Mouse (Mus musculus): Measurements from ENCODE around the gene Fut2.
"Not testable (repeated sequence)": the region's sequence is repeated elsewhere in the genome, so short reads cannot be mapped to it uniquely, and the experiment has no call there.

The Fut2 gene

GRCm38 (mm10) chr7:45677627-45678295 lies 11.6 kb upstream of the Fut2 start:
- peak in 1 of 2 experiments; percentile 56 for DNase-seq (ENCODE audit: inconsistent age in 2 of 2, low spot score in 1 of 2)

- no peak for DNase-seq (ENCODE audit: inconsistent age in 2 of 2, low spot score in 1 of 2)
Observed at GRCm38 (mm10) chr7:45668921-45669320, 2.7 kb upstream of the Fut2 start.

- DNase-seq (ENCODE audit: inconsistent age in 2 of 2, low spot score in 1 of 2), result no peak
Observed at GRCm38 (mm10) chr7:45667761-45668160, 1.6 kb upstream of the Fut2 start.

GRCm38 (mm10) chr7:45665303-45666138 lies 673 bp downstream of the Fut2 start:
- DNase-seq (ENCODE audit: inconsistent age in 2 of 2, low spot score in 1 of 2), result peak in 1 of 2 experiments; percentile 43

GRCm38 (mm10) chr7:45661702-45662101 lies 4.5 kb downstream of the Fut2 start:
- DNase-seq (ENCODE audit: inconsistent age in 2 of 2, low spot score in 1 of 2), result not testable (repeated sequence)

- no peak for DNase-seq (ENCODE audit: inconsistent age in 2 of 2, low spot score in 1 of 2)
Observed at GRCm38 (mm10) chr7:45660746-45661478, 5.3 kb downstream of the Fut2 start.

GRCm38 (mm10) chr7:45654424-45655047 lies 11.7 kb downstream of the Fut2 start:
- peak; percentile 45 to 66 for DNase-seq (ENCODE audit: inconsistent age in 2 of 2, low spot score in 1 of 2)

GRCm38 (mm10) chr7:45650484-45650883 lies 15.7 kb downstream of the Fut2 start:
- DNase-seq (ENCODE audit: inconsistent age in 2 of 2, low spot score in 1 of 2), result not testable (repeated sequence)

- DNase-seq (ENCODE audit: inconsistent age in 2 of 2, low spot score in 1 of 2), result peak in 1 of 2 experiments; percentile 74
Observed at GRCm38 (mm10) chr7:45649351-45649750, 16.8 kb downstream of the Fut2 start.

- peak; percentile 58 to 85 for DNase-seq (ENCODE audit: inconsistent age in 2 of 2, low spot score in 1 of 2)
Observed at GRCm38 (mm10) chr7:45646671-45647070, 19.5 kb downstream of the Fut2 start.

GRCm38 (mm10) chr7:45645591-45645971 lies 20.6 kb downstream of the Fut2 start:
- no peak for DNase-seq (ENCODE audit: inconsistent age in 2 of 2, low spot score in 1 of 2)

- DNase-seq (ENCODE audit: inconsistent age in 2 of 2, low spot score in 1 of 2), result peak in 1 of 2 experiments; percentile 47
Observed at GRCm38 (mm10) chr7:45644872-45645590, 21.2 kb downstream of the Fut2 start.

GRCm38 (mm10) chr7:45644183-45644582 lies 22.0 kb downstream of the Fut2 start:
- DNase-seq (ENCODE audit: inconsistent age in 2 of 2, low spot score in 1 of 2), result peak; percentile 51 to 68

GRCm38 (mm10) chr7:45643441-45644178 lies 22.6 kb downstream of the Fut2 start:
- DNase-seq (ENCODE audit: inconsistent age in 2 of 2, low spot score in 1 of 2), result peak; percentile 95 to 96

- DNase-seq (ENCODE audit: inconsistent age in 2 of 2, low spot score in 1 of 2), result no peak
Observed at GRCm38 (mm10) chr7:45642503-45643255, 23.5 kb downstream of the Fut2 start.

- no peak for DNase-seq (ENCODE audit: inconsistent age in 2 of 2, low spot score in 1 of 2)
Observed at GRCm38 (mm10) chr7:45642083-45642482, 24.1 kb downstream of the Fut2 start.

GRCm38 (mm10) chr7:45641391-45642040 lies 24.7 kb downstream of the Fut2 start:
- no peak for DNase-seq (ENCODE audit: inconsistent age in 2 of 2, low spot score in 1 of 2)

GRCm38 (mm10) chr7:45640191-45640957 lies 25.8 kb downstream of the Fut2 start:
- DNase-seq (ENCODE audit: inconsistent age in 2 of 2, low spot score in 1 of 2), result peak in 1 of 2 experiments; percentile 63
